Mouse (Mus musculus) cortical plate, adult 2 months (tissue): ENCODE measurements around the gene Elf4.

Source experiments
- CTCF ChIP-seq: fragments of 200-500 bp; IDR thresholded peaks from 2 replicates; pipeline ENCODE4 v1.5.1; 2011; ENCODE audit warnings: mild to moderate bottlenecking, control low read depth, low read length; ENCODE audit not compliant: insufficient read depth; ENCODE audit errors: extremely low read depth
- POLR2A ChIP-seq: fragments of 200-500 bp; IDR thresholded peaks from 2 replicates; pipeline ENCODE4 v1.6.1; 2011; ENCODE audit warnings: mild to moderate bottlenecking, low read length, control low read depth; ENCODE audit not compliant: insufficient read depth; ENCODE audit errors: extremely low read depth

- no peak for TF ChIP-seq CTCF
- TF ChIP-seq POLR2A: no peak
Measured at GRCm38 (mm10) chrX:48449646-48450045, 13.3 kb downstream of the Elf4 start.
